Comparison of ENCODE assay signal across 18 mouse cellular contexts in the genomic region with DNA sequence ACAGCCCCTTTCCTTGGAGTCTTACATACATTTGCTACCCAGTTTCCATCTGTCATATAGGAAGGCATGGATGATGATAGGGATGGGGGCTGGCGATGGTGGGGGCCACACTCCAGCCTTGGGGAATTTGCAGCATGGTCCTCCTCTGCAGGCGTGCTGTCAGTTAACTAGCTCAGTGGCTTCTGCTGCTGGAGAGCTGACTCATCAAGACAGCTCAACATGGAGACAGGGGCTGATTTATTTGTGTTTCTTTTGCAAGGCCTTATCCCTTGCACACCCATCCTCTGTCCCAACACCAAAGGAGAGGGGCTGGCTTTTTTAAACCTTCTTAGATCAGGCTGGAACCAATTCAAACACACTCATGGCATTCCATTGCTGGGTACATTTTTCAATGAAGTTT.
"Had no signal": no experiment of that assay in that cellular context is flagged by ENCODE, and none has a peak within 500 bp of the region (broad histone marks: within the 10 kb centered on the region; RNA-seq: fewer than 3 reads in every experiment).

No protein-coding gene starts in this region.

- H3K27ac ChIP-seq: kidney, postnatal 0 days; limb, embryonic 10.5 days; limb, embryonic 13.5 days; liver, embryonic 12.5 days; liver, embryonic 15.5 days; lung, embryonic 15.5 days; midbrain, embryonic 10.5 days; midbrain, embryonic 13.5 days had no signal

- H3K4me2 ChIP-seq: limb, embryonic 13.5 days; liver, embryonic 12.5 days; liver, embryonic 15.5 days; lung, embryonic 15.5 days; midbrain, embryonic 13.5 days had no signal

- H3K9me3 ChIP-seq: limb, embryonic 10.5 days; limb, embryonic 13.5 days; liver, embryonic 12.5 days; liver, embryonic 15.5 days; lung, embryonic 15.5 days; megakaryocyte, embryonic 14.5 days; midbrain, embryonic 10.5 days; midbrain, embryonic 13.5 days had no signal

- DNase-seq: kidney, postnatal 25 days; layer of hippocampus, postnatal 36 days; liver; lung, adult 18-20 months; lung, postnatal 10 days; lung, postnatal 36 days; thymus, adult 18-20 months; thymus, postnatal 14 days had no signal

- ATAC-seq: liver, embryonic 12.5 days; midbrain, embryonic 13.5 days; midbrain, embryonic 16.5 days had no signal

- H3K4me3 ChIP-seq: limb, embryonic 10.5 days; limb, embryonic 13.5 days; liver, embryonic 12.5 days; liver, embryonic 15.5 days; lung, embryonic 15.5 days; megakaryocyte, embryonic 14.5 days; midbrain, embryonic 10.5 days; midbrain, embryonic 13.5 days had no signal

- H3K36me3 ChIP-seq: limb, embryonic 10.5 days; limb, embryonic 13.5 days; liver, embryonic 12.5 days; liver, embryonic 15.5 days; lung, embryonic 15.5 days; midbrain, embryonic 10.5 days; midbrain, embryonic 13.5 days had no signal

- H3K27me3 ChIP-seq: liver, embryonic 12.5 days; liver, embryonic 15.5 days; lung, embryonic 15.5 days; megakaryocyte, embryonic 14.5 days had no signal

- H3K4me1 ChIP-seq: liver, embryonic 12.5 days; liver, embryonic 15.5 days; megakaryocyte, embryonic 14.5 days had no signal

- H3K9ac ChIP-seq: limb, embryonic 13.5 days; liver, embryonic 12.5 days; liver, embryonic 15.5 days; lung, embryonic 15.5 days; midbrain, embryonic 13.5 days had no signal
